Mouse (Mus musculus): ENCODE measurements at regions not wholly inside any gene's neighbourhood (a gene's known extent, or its start where the extent isn't known, plus 50 kb on each side); places are given as distances from the start of the nearest gene placed in this dataset.

- no peak for DNase-seq
Observed at GRCm38 (mm10) chr4:80131623-80132301, 702.2 kb upstream of the Tyrp1 start.

DNA sequence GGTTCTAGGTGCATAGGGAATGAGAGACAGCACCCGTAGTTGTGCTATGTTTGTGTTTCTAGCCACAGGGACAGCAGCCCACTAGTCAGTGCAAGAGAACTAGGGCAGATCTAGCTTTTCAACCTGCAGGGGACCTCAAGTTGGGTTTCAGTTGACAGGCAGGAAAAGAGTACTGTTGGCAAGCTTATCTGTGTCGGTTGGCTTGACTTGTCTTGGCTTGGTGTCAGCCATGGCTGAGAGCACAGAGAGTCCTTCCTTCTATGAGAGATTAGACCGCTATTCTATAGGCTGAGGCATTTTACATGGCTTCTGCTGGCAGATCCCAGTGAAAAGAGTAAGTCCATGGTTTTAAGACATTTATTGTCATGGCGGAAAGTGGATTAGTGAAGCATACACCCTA lies 693.7 kb upstream of the Tyrp1 start:
- no peak for DNase-seq

GRCm38 (mm10) chr4:80159842-80160241 lies 674.1 kb upstream of the Tyrp1 start:
- DNase-seq, result no peak

DNA sequence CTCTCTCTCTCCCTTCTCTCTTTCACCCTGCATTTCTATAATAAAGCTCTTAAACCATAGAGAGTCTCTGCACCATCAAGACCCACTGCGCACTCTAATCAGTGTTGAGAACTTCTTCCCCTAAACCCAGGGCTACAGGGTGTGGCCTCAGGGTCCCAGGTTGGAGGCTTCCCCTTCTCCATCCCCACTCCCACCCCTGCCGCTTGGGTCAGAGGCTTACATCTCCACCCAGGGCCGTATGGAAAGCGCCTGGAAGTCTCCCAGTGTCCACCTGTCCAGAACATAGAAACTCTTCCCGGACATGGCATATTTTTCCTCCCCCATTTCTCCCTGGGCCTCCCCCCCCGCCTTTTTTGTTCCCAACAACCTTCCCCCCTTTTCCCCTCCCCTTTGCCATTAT lies 660.7 kb upstream of the Tyrp1 start:
- no peak for DNase-seq

DNA sequence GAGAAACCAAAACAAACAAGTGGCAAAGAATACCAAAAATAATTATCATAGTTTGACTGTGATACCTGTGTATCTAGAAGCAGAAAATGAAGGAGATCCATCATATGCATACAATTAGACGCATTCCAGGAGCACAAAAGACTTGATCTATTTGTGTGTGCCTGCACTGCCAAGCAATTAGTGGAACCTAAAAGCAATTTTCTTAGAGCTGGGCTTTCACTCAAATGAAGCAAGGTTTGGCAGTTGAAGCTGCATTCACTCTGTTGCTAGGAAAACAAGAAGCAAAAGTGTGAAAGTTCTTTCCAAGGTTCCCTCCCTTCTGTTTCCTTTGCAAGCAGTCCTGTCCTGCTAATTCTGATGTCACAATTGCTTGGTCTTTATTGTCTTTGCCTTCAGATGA lies 631.7 kb upstream of the Tyrp1 start:
- DNase-seq, result peak; percentile 5

GRCm38 (mm10) chr4:80203916-80204315 lies 630.0 kb upstream of the Tyrp1 start:
- peak; percentile 23 for DNase-seq

- DNase-seq, result no peak
Observed at GRCm38 (mm10) chr4:80204374-80204773, 629.5 kb upstream of the Tyrp1 start.

Measured in layer of hippocampus, adult 9-11 months (tissue).